Mouse (Mus musculus) kidney, postnatal 0 days (tissue): ENCODE measurements around the gene Npas3. TPM values are rescaled to one million over a fixed set of nuclear protein-coding genes. Genes with fewer than 3 reads are reported as not detected.

ENCODE experiments used
- ATAC-seq: fragments of 200-750 bp; cut with Nextera tagmentation; replicated peaks from 2 replicates; pipeline ENCODE4 v1.8.0; 2017; ENCODE audit warnings: low read depth, moderate number of reproducible peaks, moderate TSS enrichment, moderate library complexity; ENCODE audit not compliant: low FRiP score
- DNase-seq: peaks from one replicate; pipeline ENCODE4 v3.0.0-alpha.2; 2016; ENCODE audit warnings: low spot score
- H3K27ac ChIP-seq: fragments of 300-500 bp; sonication (generic); 2 replicates; pipeline ENCODE4 v1.5.1; 2014; ENCODE audit warnings: mild to moderate bottlenecking
- H3K27me3 ChIP-seq: fragments of 300-500 bp; sonication (generic); 2 replicates; pipeline ENCODE4 v1.6.1; 2014; ENCODE audit warnings: low read length, mixed read lengths; ENCODE audit not compliant: insufficient read depth
- H3K36me3 ChIP-seq: fragments of 300-500 bp; sonication (generic); 2 replicates; pipeline ENCODE4 v1.6.1; 2014; ENCODE audit warnings: low read length, mixed read lengths; ENCODE audit not compliant: insufficient read depth
- H3K4me1 ChIP-seq: fragments of 300-500 bp; sonication (generic); replicated peaks from 2 replicates; pipeline ENCODE4 v1.6.1; 2014; ENCODE audit warnings: antibody characterized with exemption, low read length, mixed read lengths; ENCODE audit not compliant: insufficient read depth
- H3K4me2 ChIP-seq: fragments of 300-500 bp; sonication (generic); 2 replicates; pipeline ENCODE4 v1.6.1; 2014; ENCODE audit warnings: mild to moderate bottlenecking, low read length, moderate library complexity, mixed read lengths
- H3K4me3 ChIP-seq: fragments of 300-500 bp; sonication (generic); replicated peaks from 2 replicates; pipeline ENCODE4 v1.5.1; 2014; ENCODE audit warnings: low read depth, low read length
- H3K9ac ChIP-seq: fragments of 300-500 bp; sonication (generic); 2 replicates; pipeline ENCODE4 v1.6.1; 2014; ENCODE audit warnings: low read depth, low read length
- H3K9me3 ChIP-seq: fragments of 300-500 bp; sonication (generic); replicated peaks from 2 replicates; pipeline ENCODE4 v1.6.1; 2016; ENCODE audit warnings: low read length, inconsistent platforms, mixed read lengths
- CTCF ChIP-seq: IDR thresholded peaks from 2 replicates; pipeline ENCODE4 v1.5.1; 2016; ENCODE audit warnings: antibody characterized with exemption, low read depth, mild to moderate bottlenecking, moderate library complexity
- WGBS: fragments of 180-500 bp; shearing (Covaris S2); extraction: QIAGEN DNeasy Blood & Tissue Kit; methylation state at CpG from one replicate; pipeline ENCODE4 v1.1.7; 2014; 5-methylcytosine and 5-hydroxymethylcytosine counted together
- polyA plus RNA-seq: library from polyadenylated mRNA; unstranded; fragments of >200 nt; fragmentation: Nextera tagmentation; extraction: Ambion mirVana; gene quantifications from 2 replicates; pipeline ENCODE4 v1.2.1, GENCODE M21; 2015

Npas3 gene
- polyA plus RNA-seq, 1 experiment from 2014 or later = 1.2 TPM

GRCm38 (mm10) chr12:54061168-54061567, 812.7 kb downstream of the Npas3 start:
- H3K9ac ChIP-seq = no peak overlapping the region
- H3K36me3 ChIP-seq = no peaks in the 10 kb centered on the region
- H3K9me3 ChIP-seq = no peaks in the 10 kb centered on the region
- 22% methylated on average over 6 of the region's 6 CpGs for WGBS
- no peak for DNase-seq
- H3K4me3 ChIP-seq = no peak overlapping the region
- no peak for ATAC-seq
- H3K27ac ChIP-seq = no peak overlapping the region
- no peak for TF ChIP-seq CTCF
- H3K27me3 ChIP-seq = peaks cover under 1% of the 10 kb centered on the region; the same call in 1 of the 2 replicates
- H3K4me2 ChIP-seq = no peak overlapping the region
- H3K4me1 ChIP-seq = no peaks in the 10 kb centered on the region

- no peaks in the 10 kb centered on the region for H3K9me3 ChIP-seq
- no peak for TF ChIP-seq CTCF
- no peak overlapping the region for H3K4me2 ChIP-seq
- no peak overlapping the region for H3K27ac ChIP-seq
- no peak for DNase-seq
- peaks cover 18% of the 10 kb centered on the region; the same call in 1 of the 2 replicates for H3K27me3 ChIP-seq
- 57% methylated on average over 16 of the region's 16 CpGs for WGBS
- H3K36me3 ChIP-seq = no peaks in the 10 kb centered on the region
- no peak overlapping the region for H3K4me3 ChIP-seq
- ATAC-seq = no peak
- peaks cover 8% of the 10 kb centered on the region; the same call in 1 of the 2 replicates for H3K4me1 ChIP-seq
- no peak overlapping the region for H3K9ac ChIP-seq
Observed at GRCm38 (mm10) chr12:54064986-54065385, 816.5 kb downstream of the Npas3 start.

GRCm38 (mm10) chr12:54065607-54066006, 817.1 kb downstream of the Npas3 start:
- DNase-seq = no peak
- TF ChIP-seq CTCF = no peak
- Histone ChIP-seq H3K36me3 (no peaks in the 10 kb centered on the region), H3K4me2 (no peak overlapping the region), H3K27ac (no peak overlapping the region), H3K4me1 (peaks cover 8% of the 10 kb centered on the region; the same call in 1 of the 2 replicates), H3K9ac (no peak overlapping the region), H3K4me3 (no peak overlapping the region), H3K9me3 (no peaks in the 10 kb centered on the region), H3K27me3 (peaks cover 18% of the 10 kb centered on the region; the same call in 1 of the 2 replicates)
- WGBS = 63% methylated on average over 11 of the region's 11 CpGs
- no peak for ATAC-seq

- WGBS = 31% methylated on average over 14 of the region's 14 CpGs
- DNase-seq (no peak), ATAC-seq (peak; percentile 47; the same call in 1 of the 2 replicates)
- no peaks in the 10 kb centered on the region for H3K36me3 ChIP-seq
- peak overlapping the region; percentile 59 for H3K4me2 ChIP-seq
- H3K9ac ChIP-seq = no peak overlapping the region
- no peak overlapping the region for H3K27ac ChIP-seq
- no peaks in the 10 kb centered on the region for H3K9me3 ChIP-seq
- no peak for TF ChIP-seq CTCF
- H3K27me3 ChIP-seq = peaks cover 18% of the 10 kb centered on the region; the same call in 1 of the 2 replicates
- peak overlapping the region; percentile 34 for H3K4me3 ChIP-seq
- H3K4me1 ChIP-seq = peaks cover 8% of the 10 kb centered on the region; the same call in 1 of the 2 replicates
Observed at GRCm38 (mm10) chr12:54067419-54067818, 818.9 kb downstream of the Npas3 start.

- H3K9me3 ChIP-seq = no peaks in the 10 kb centered on the region
- 6% methylated on average over 84 of the region's 84 CpGs for WGBS
- H3K27me3 ChIP-seq = peaks cover 18% of the 10 kb centered on the region; the same call in 1 of the 2 replicates
- peak overlapping the region; percentile 59 for H3K4me2 ChIP-seq
- peak; percentile 71 for DNase-seq
- no peak overlapping the region for H3K27ac ChIP-seq
- peak; percentile 66; the same call in 1 of the 2 replicates for ATAC-seq
- H3K36me3 ChIP-seq = no peaks in the 10 kb centered on the region
- H3K4me3 ChIP-seq = peak overlapping the region; percentile 34
- H3K4me1 ChIP-seq = peaks cover 8% of the 10 kb centered on the region; the same call in 1 of the 2 replicates
- H3K9ac ChIP-seq = no peak overlapping the region
- TF ChIP-seq CTCF = no peak
Observed at GRCm38 (mm10) chr12:54067886-54068756, 819.6 kb downstream of the Npas3 start.

GRCm38 (mm10) chr12:54068757-54069146, 820.3 kb downstream of the Npas3 start:
- peaks cover 18% of the 10 kb centered on the region; the same call in 1 of the 2 replicates for H3K27me3 ChIP-seq
- ATAC-seq (peak; percentile 19; the same call in 1 of the 2 replicates), DNase-seq (no peak)
- H3K4me2 ChIP-seq = no peak overlapping the region; the same call in 1 of the 2 replicates
- 69% methylated on average over 27 of the region's 27 CpGs for WGBS
- TF ChIP-seq CTCF = no peak
- no peak overlapping the region for H3K9ac ChIP-seq
- no peak overlapping the region for H3K27ac ChIP-seq
- no peak overlapping the region for H3K4me3 ChIP-seq
- H3K9me3 ChIP-seq = no peaks in the 10 kb centered on the region
- peaks cover 8% of the 10 kb centered on the region; the same call in 1 of the 2 replicates for H3K4me1 ChIP-seq
- no peaks in the 10 kb centered on the region for H3K36me3 ChIP-seq
